Mouse (Mus musculus) frontal cortex, postnatal 36 days (tissue): ENCODE data around the gene Fadd.

ENCODE experiments used
- DNase-seq, 2 experiments: peaks; one replicate each; pipeline ENCODE4 v3.0.0; 2022; ENCODE audit warnings: low spot score in 2 of 2

The Fadd gene

GRCm38 (mm10) chr7:144531585-144532378 lies 50.5 kb downstream of the Fadd start:
- DNase-seq: no peak

DNA sequence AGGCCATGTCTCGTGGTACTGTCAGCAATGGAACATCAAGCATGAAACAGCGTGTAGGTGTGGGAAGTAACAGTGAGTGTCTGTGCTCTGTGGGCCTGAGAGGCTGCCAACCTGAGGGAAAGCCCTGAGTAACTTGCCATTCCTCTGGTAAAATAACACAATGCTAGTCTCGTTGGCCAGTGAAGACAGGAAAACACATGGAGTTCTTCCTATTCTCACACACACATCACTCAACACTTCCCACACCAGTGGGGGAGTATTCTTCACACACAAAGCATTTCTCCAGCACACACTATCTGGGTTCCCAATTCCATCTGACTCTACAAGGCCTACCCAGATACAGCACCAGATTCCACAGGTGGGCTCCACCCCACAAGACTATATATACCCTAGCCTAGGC lies 52.4 kb downstream of the Fadd start:
- peak; percentile 28 to 59 for DNase-seq

- DNase-seq: no peak
Measured at GRCm38 (mm10) chr7:144527723-144528221, 54.5 kb downstream of the Fadd start.
